ENCODE assay signal across 12 mouse cellular contexts in genomic region chr6:87906632-87907031, GRCm38 (mm10). TPM values are rescaled to one million over a fixed set of nuclear protein-coding genes. Genes with fewer than 3 reads are reported as not detected.
DNase-seq lines count a peak whose midpoint lies in the region; ATAC-seq and TF ChIP-seq lines count a peak whose summit lies in the region.
"Had no signal": no experiment of that assay in that cellular context is flagged by ENCODE, and none has a peak within 500 bp of the region (broad histone marks: within the 10 kb centered on the region; RNA-seq: fewer than 3 reads in every experiment).

No protein-coding gene starts in this region.

- no peak overlapping the region for H3K27ac ChIP-seq in gastrocnemius, adult 2 months
- no peak overlapping the region for H3K27ac ChIP-seq in liver, postnatal 0 days (ENCODE audit: low read depth)
- H3K27ac ChIP-seq in liver, embryonic 11.5 days (ENCODE audit: low read depth, low read length), result no peak overlapping the region
- H3K27ac ChIP-seq: intestine, embryonic 15.5 days had no signal

- no peaks in the 10 kb centered on the region for H3K27me3 ChIP-seq in liver, postnatal 0 days (ENCODE audit: insufficient read depth, low read length)
- no peaks in the 10 kb centered on the region for H3K27me3 ChIP-seq in liver, embryonic 11.5 days (replicated peaks; ENCODE audit: control insufficient read depth, insufficient read depth, low read length)
- H3K27me3 ChIP-seq in E14TG2a.4 (ENCODE audit: insufficient read depth, low read length), result no peaks in the 10 kb centered on the region
- H3K27me3 ChIP-seq: intestine, embryonic 15.5 days had no signal

- TF ChIP-seq CTCF in gastrocnemius, adult 2 months (IDR thresholded peaks at IDR 0.05), result peak; percentile 52
- peak; percentile 66 for TF ChIP-seq CTCF in liver, postnatal 0 days (IDR thresholded peaks at IDR 0.05; ENCODE audit: low read depth)
- TF ChIP-seq CTCF in E14TG2a.4 (conservative IDR thresholded peaks at IDR 0.05; ENCODE audit: low read length), result peak; percentile 61

- H3K4me2 ChIP-seq in liver, postnatal 0 days (ENCODE audit: low read depth, low read length), result no peak overlapping the region
- H3K4me2 ChIP-seq in liver, embryonic 11.5 days, result no peak overlapping the region
- H3K4me2 ChIP-seq: intestine, embryonic 15.5 days had no signal

- no peaks in the 10 kb centered on the region for H3K4me1 ChIP-seq in liver, postnatal 0 days (ENCODE audit: insufficient read depth)
- no peaks in the 10 kb centered on the region for H3K4me1 ChIP-seq in liver, embryonic 11.5 days (replicated peaks; ENCODE audit: control insufficient read depth, insufficient read depth, low read length)
- H3K4me1 ChIP-seq in E14TG2a.4 (replicated peaks; ENCODE audit: low read depth, low read length), result peaks cover 48% of the 10 kb centered on the region
- H3K4me1 ChIP-seq: intestine, embryonic 15.5 days had no signal

- H3K4me3 ChIP-seq in gastrocnemius, adult 2 months, result no peak overlapping the region
- H3K4me3 ChIP-seq in liver, postnatal 0 days (ENCODE audit: low read depth, low read length), result no peak overlapping the region
- H3K4me3 ChIP-seq in liver, embryonic 11.5 days (ENCODE audit: low read depth, low read length), result no peak overlapping the region
- no peak overlapping the region for H3K4me3 ChIP-seq in E14TG2a.4 (replicated peaks; ENCODE audit: low read length)
- H3K4me3 ChIP-seq: intestine, embryonic 15.5 days had no signal

- H3K9me3 ChIP-seq in liver, postnatal 0 days (ENCODE audit: low read length), result no peaks in the 10 kb centered on the region
- H3K9me3 ChIP-seq in liver, embryonic 11.5 days (ENCODE audit: control insufficient read depth, low read length), result no peaks in the 10 kb centered on the region
- no peaks in the 10 kb centered on the region for H3K9me3 ChIP-seq in E14TG2a.4 (ENCODE audit: low read length)
- H3K9me3 ChIP-seq: intestine, embryonic 15.5 days had no signal

- intact Hi-C loops in gastrocnemius, adult 2 months (cut with DNase I), result no loop called here
- intact Hi-C loops in left cerebral cortex, postnatal 36 days (cut with DNase I), result no loop called here

- peaks cover 88% of the 10 kb centered on the region for H3K36me3 ChIP-seq in liver, postnatal 0 days (replicated peaks; ENCODE audit: insufficient read depth, low read length)
- peaks cover 75% of the 10 kb centered on the region for H3K36me3 ChIP-seq in liver, embryonic 11.5 days (ENCODE audit: control insufficient read depth, insufficient read depth, low read length)
- H3K36me3 ChIP-seq in E14TG2a.4 (ENCODE audit: insufficient read depth, low read length), result peaks cover 97% of the 10 kb centered on the region

- DNase-seq in gastrocnemius, adult 2 months, result no peak
- no peak for DNase-seq in gastrocnemius, postnatal 25 days
- DNase-seq in liver, postnatal 0 days, result no peak
- DNase-seq in liver, embryonic 11.5 days (ENCODE audit: low spot score), result no peak
- DNase-seq in spleen, adult 18-20 months, result no peak
- DNase-seq in left cerebral cortex, postnatal 36 days (ENCODE audit: low spot score in 2 of 2), result no peak
- DNase-seq: adrenal gland, postnatal 36 days; heart, adult 18-20 months; layer of hippocampus, postnatal 36 days had no signal

- no peak for ATAC-seq in liver, postnatal 0 days
- ATAC-seq in liver, embryonic 11.5 days (replicated peaks; ENCODE audit: low FRiP score), result no peak
- peak; percentile 29 for ATAC-seq in megakaryocyte progenitor cell, adult 5-6 weeks (replicated peaks; ENCODE audit: poor library complexity)
- ATAC-seq: intestine, embryonic 15.5 days had no signal

- TF ChIP-seq EP300 in liver, postnatal 0 days (IDR thresholded peaks at IDR 0.05; ENCODE audit: low read depth), result no peak

- H3K9ac ChIP-seq in liver, postnatal 0 days (replicated peaks), result no peak overlapping the region
- H3K9ac ChIP-seq in liver, embryonic 11.5 days (ENCODE audit: low read depth, low read length), result no peak overlapping the region
- H3K9ac ChIP-seq: intestine, embryonic 15.5 days had no signal

- 60% methylated on average over 5 of the region's 5 CpGs for WGBS in liver, postnatal 0 days (ENCODE audit: insufficient replicate concordance)
- 76% methylated on average over 5 of the region's 5 CpGs for WGBS in liver, embryonic 11.5 days

RNA-seq across cellular contexts. Expression of gene Hmces, which starts 7.1 kb away (rescaled TPM):
- 1 to 10 TPM; 5.9 to 6.4 TPM for total RNA-seq in gastrocnemius, adult 2 months (2021)
- total RNA-seq in gastrocnemius, postnatal 25 days (2021), result 1 to 10 TPM; 5.4 to 7.4 TPM
- 12.4 and 12.5 TPM in 2 replicates for polyA plus RNA-seq in liver, postnatal 0 days (2015; fragmentation: Nextera tagmentation; extraction: Ambion mirVana)
- polyA plus RNA-seq in liver, embryonic 11.5 days (2014; fragmentation: Nextera tagmentation; extraction: Ambion mirVana), result 41.7 and 42.7 TPM in 2 replicates
- total RNA-seq in megakaryocyte progenitor cell, adult 5-6 weeks (2015), result 20.9 and 25.5 TPM in 2 replicates
- 34.5 and 37.8 TPM in 2 replicates for total RNA-seq in megakaryocyte progenitor cell, adult 5-6 weeks (2017)
- total RNA-seq in left cerebral cortex, postnatal 36 days (2021), result 10 to 100 TPM; 21.2 to 25.7 TPM

RNA-seq across cellular contexts. Expression of gene Copg1, which starts 19.0 kb away (rescaled TPM):
- total RNA-seq in gastrocnemius, adult 2 months (2021), result 10 to 100 TPM; 29.2 to 34.4 TPM
- total RNA-seq in gastrocnemius, postnatal 25 days (2021), result 10 to 100 TPM; 30.1 to 35.4 TPM
- polyA plus RNA-seq in liver, postnatal 0 days (2015; fragmentation: Nextera tagmentation; extraction: Ambion mirVana), result 30.4 and 35.3 TPM in 2 replicates
- 116 and 130 TPM in 2 replicates for polyA plus RNA-seq in liver, embryonic 11.5 days (2014; fragmentation: Nextera tagmentation; extraction: Ambion mirVana)
- total RNA-seq in megakaryocyte progenitor cell, adult 5-6 weeks (2015), result 40.1 and 43.2 TPM in 2 replicates
- total RNA-seq in megakaryocyte progenitor cell, adult 5-6 weeks (2017), result 67.2 and 75.4 TPM in 2 replicates
- total RNA-seq in left cerebral cortex, postnatal 36 days (2021), result 100 to 1,000 TPM; 230 to 232 TPM

RNA-seq across cellular contexts. Expression of gene Cnbp, which starts 55.7 kb away (rescaled TPM):
- total RNA-seq in gastrocnemius, adult 2 months (2021), result 100 to 1,000 TPM; 475 to 511 TPM
- 100 to 1,000 TPM; 410 to 437 TPM for total RNA-seq in gastrocnemius, postnatal 25 days (2021)
- 445 and 452 TPM in 2 replicates for polyA plus RNA-seq in liver, postnatal 0 days (2015; fragmentation: Nextera tagmentation; extraction: Ambion mirVana)
- 1,371 and 1,468 TPM in 2 replicates for polyA plus RNA-seq in liver, embryonic 11.5 days (2014; fragmentation: Nextera tagmentation; extraction: Ambion mirVana)
- 670 and 676 TPM in 2 replicates for total RNA-seq in megakaryocyte progenitor cell, adult 5-6 weeks (2015)
- total RNA-seq in megakaryocyte progenitor cell, adult 5-6 weeks (2017), result 953 and 1,115 TPM in 2 replicates
- total RNA-seq in left cerebral cortex, postnatal 36 days (2021), result 100 to 1,000 TPM; 248 to 250 TPM
